8 mouse cellular contexts compared by ENCODE assay signal in the genomic region with DNA sequence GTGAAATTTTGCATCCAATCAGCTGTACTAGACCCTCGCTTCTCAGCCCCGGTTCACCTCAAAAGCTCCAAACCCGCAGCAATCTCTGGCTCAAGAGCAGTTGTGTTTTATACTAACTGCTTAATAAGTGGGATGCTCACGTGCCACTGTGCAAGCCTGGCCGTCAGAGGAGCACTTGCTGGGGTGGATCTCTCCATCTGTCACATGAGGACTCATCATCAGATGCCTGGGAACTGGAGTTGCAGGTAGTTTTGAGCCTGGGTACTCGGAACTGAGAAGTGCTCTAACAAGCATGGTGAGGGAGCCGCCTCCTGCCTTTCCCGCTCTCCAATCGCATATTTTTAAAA. TPM values are rescaled to one million over a fixed set of nuclear protein-coding genes. Genes with fewer than 3 reads are reported as not detected.
DNase-seq lines count a peak whose midpoint lies in the region; ATAC-seq and TF ChIP-seq lines count a peak whose summit lies in the region.

No protein-coding gene starts in this region.

- 22% methylated on average over 9 of the region's 9 CpGs for WGBS in intestine, embryonic 15.5 days
- 36% methylated on average over 9 of the region's 9 CpGs for WGBS in small intestine, adult 2 months
- WGBS in heart, adult 2 months: 30% methylated on average over 9 of the region's 9 CpGs

- TF ChIP-seq POLR2A in small intestine, adult 2 months (IDR thresholded peaks at IDR 0.05; ENCODE audit: low read depth, low read length): no peak
- no peak for TF ChIP-seq POLR2A in heart, adult 2 months (IDR thresholded peaks at IDR 0.05; ENCODE audit: insufficient read depth, low read depth, low read length)

- no peak for TF ChIP-seq EP300 in heart, adult 2 months (IDR thresholded peaks at IDR 0.05; ENCODE audit: insufficient read depth, low read depth, low read length)

- no peak for TF ChIP-seq CTCF in small intestine, adult 2 months (IDR thresholded peaks at IDR 0.05; ENCODE audit: extremely low read depth, insufficient read length, insufficient replicate concordance, low read depth, low read length)
- no peak; the same call in 1 of the 2 replicates for TF ChIP-seq CTCF in heart, adult 2 months (IDR thresholded peaks at IDR 0.05)

- H3K79me2 ChIP-seq in heart, adult 2 months (replicated peaks; ENCODE audit: control insufficient read depth, insufficient read depth, low read length): no peaks in the 10 kb centered on the region

- H3K27me3 ChIP-seq in intestine, embryonic 15.5 days (replicated peaks): no peaks in the 10 kb centered on the region
- H3K27me3 ChIP-seq in small intestine, adult 2 months (ENCODE audit: control insufficient read depth, insufficient read depth, low read length): no peaks in the 10 kb centered on the region
- H3K27me3 ChIP-seq in heart, adult 2 months (ENCODE audit: control insufficient read depth, insufficient read depth, low read length): no peaks in the 10 kb centered on the region

- peak; percentile 41; the same call in 1 of the 2 replicates for ATAC-seq in frontal cortex, adult (ENCODE audit: low TSS enrichment)
- peak; percentile 31 for ATAC-seq in intestine, embryonic 15.5 days

- H3K36me3 ChIP-seq in intestine, embryonic 15.5 days: no peaks in the 10 kb centered on the region
- no peaks in the 10 kb centered on the region for H3K36me3 ChIP-seq in small intestine, adult 2 months (ENCODE audit: control insufficient read depth, insufficient read depth, low read length)
- H3K36me3 ChIP-seq in heart, adult 2 months (ENCODE audit: control insufficient read depth, insufficient read depth, low read length): no peaks in the 10 kb centered on the region

- peak overlapping the region; percentile 31; the same call in 1 of the 2 replicates for H3K4me2 ChIP-seq in intestine, embryonic 15.5 days (replicated peaks)

- intact Hi-C loops in heart, adult 2 months (cut with DNase I): loop anchor here (1.0 to 10.0 kb wide), 3 partner anchors 52 to 239 kb away; a partner anchor contains a TSS

- H3K9ac ChIP-seq in intestine, embryonic 15.5 days: no peak overlapping the region
- H3K9ac ChIP-seq in heart, adult 2 months (ENCODE audit: low read depth, low read length): no peak overlapping the region

- H3K9me3 ChIP-seq in intestine, embryonic 15.5 days: no peaks in the 10 kb centered on the region

- H3K4me3 ChIP-seq in intestine, embryonic 15.5 days (replicated peaks): no peak overlapping the region
- 0 out of 2 replicates have a peak overlapping the region, but pooled peaks have one; percentile 9 for H3K4me3 ChIP-seq in small intestine, adult 2 months (ENCODE audit: low read depth, low read length)
- no peak overlapping the region for H3K4me3 ChIP-seq in heart, adult 2 months

- H3K27ac ChIP-seq in intestine, embryonic 15.5 days: no peak overlapping the region
- no peak overlapping the region for H3K27ac ChIP-seq in small intestine, adult 2 months (ENCODE audit: insufficient read depth, low read depth, low read length)
- H3K27ac ChIP-seq in heart, adult 2 months: no peak overlapping the region

- no peak for DNase-seq in frontal cortex, postnatal 25 days (ENCODE audit: low spot score in 2 of 2)
- DNase-seq in lung, postnatal 14 days: peak; percentile 11
- no peak for DNase-seq in lung, postnatal 4 days
- DNase-seq in thymus, postnatal 0 days (ENCODE audit: low spot score): no peak
- DNase-seq in heart, adult 2 months: no peak

- H3K4me1 ChIP-seq in intestine, embryonic 15.5 days (replicated peaks): peaks cover 9% of the 10 kb centered on the region; the same call in 1 of the 2 replicates
- peaks cover 12% of the 10 kb centered on the region for H3K4me1 ChIP-seq in small intestine, adult 2 months (ENCODE audit: control insufficient read depth, insufficient read depth, insufficient read length, low read length)
- no peaks in the 10 kb centered on the region for H3K4me1 ChIP-seq in heart, adult 2 months (ENCODE audit: control insufficient read depth, insufficient read depth, low read length)

RNA-seq across cellular contexts. Expression of a gene that starts 44.0 kb away (rescaled TPM):
- polyA plus RNA-seq in intestine, embryonic 15.5 days (2015; fragmentation: Nextera tagmentation; extraction: Ambion mirVana): 11.7 and 12.8 TPM in 2 replicates
- polyA plus RNA-seq in small intestine, adult 2 months (2012; rRNA removed): 6.4 and 11.5 TPM in 2 replicates
- polyA plus RNA-seq in thymus, postnatal 0 days (2015; fragmentation: Nextera tagmentation; extraction: Ambion mirVana): 14.3 and 17.0 TPM in 2 replicates
- 10 to 100 TPM; 10.6 to 11.1 TPM for total RNA-seq in heart, adult 2 months (2021)
- 6.7 and 10.2 TPM in 2 replicates for polyA plus RNA-seq in heart, adult 2 months (2012; rRNA removed)

RNA-seq across cellular contexts. Expression of a gene that starts 48.2 kb away (rescaled TPM):
- polyA plus RNA-seq in intestine, embryonic 15.5 days (2015; fragmentation: Nextera tagmentation; extraction: Ambion mirVana): 20.6 and 24.1 TPM in 2 replicates
- 1.5 and 1.6 TPM in 2 replicates for polyA plus RNA-seq in small intestine, adult 2 months (2012; rRNA removed)
- 16.4 and 18.3 TPM in 2 replicates for polyA plus RNA-seq in thymus, postnatal 0 days (2015; fragmentation: Nextera tagmentation; extraction: Ambion mirVana)
- total RNA-seq in heart, adult 2 months (2021): 1 to 10 TPM; 4.5 to 6.4 TPM
- 3.0 and 4.9 TPM in 2 replicates for polyA plus RNA-seq in heart, adult 2 months (2012; rRNA removed)
